Mouse (Mus musculus) forebrain, embryonic 11.5 days (tissue): ENCODE measurements around the gene Lbh. TPM values are rescaled to one million over a fixed set of nuclear protein-coding genes. Genes with fewer than 3 reads are reported as not detected.
A peak's percentile ranks its signal among the peaks of the same experiment; 100 is the strongest.

Source experiments
- ATAC-seq: fragments of 200-750 bp; cut with Nextera tagmentation; replicated peaks from 2 replicates; pipeline ENCODE4 v1.8.0; 2017; ENCODE audit warnings: moderate TSS enrichment; ENCODE audit not compliant: low FRiP score
- DNase-seq: peaks from one replicate; pipeline ENCODE4 v3.0.0-alpha.2; 2017; ENCODE audit warnings: low spot score
- H3K27ac ChIP-seq: fragments of 300-500 bp; sonication (generic); 2 replicates; pipeline ENCODE4 v1.5.1; 2014; ENCODE audit warnings: low read depth, low read length
- H3K27me3 ChIP-seq: fragments of 300-500 bp; sonication (generic); 2 replicates; pipeline ENCODE4 v1.6.1; 2014; ENCODE audit warnings: mild to moderate bottlenecking, low read length, mixed read lengths; ENCODE audit not compliant: control insufficient read depth, insufficient read depth
- H3K36me3 ChIP-seq: fragments of 300-500 bp; sonication (generic); 2 replicates; pipeline ENCODE4 v1.6.1; 2014; ENCODE audit warnings: mild to moderate bottlenecking, low read length, moderate library complexity, mixed read lengths; ENCODE audit not compliant: control insufficient read depth, insufficient read depth
- H3K4me1 ChIP-seq: fragments of 300-500 bp; sonication (generic); replicated peaks from 2 replicates; pipeline ENCODE4 v1.6.1; 2014; ENCODE audit warnings: low read length, mixed read lengths; ENCODE audit not compliant: control insufficient read depth, insufficient read depth
- H3K4me2 ChIP-seq: fragments of 300-500 bp; sonication (generic); 2 replicates; pipeline ENCODE4 v1.6.1; 2014; ENCODE audit warnings: low read depth, mild to moderate bottlenecking, low read length, moderate library complexity, mixed read lengths; ENCODE audit not compliant: severe bottlenecking
- H3K4me3 ChIP-seq: fragments of 300-500 bp; sonication (generic); 2 replicates; pipeline ENCODE4 v1.5.1; 2014; ENCODE audit warnings: low read depth, low read length
- H3K9ac ChIP-seq: fragments of 300-500 bp; sonication (generic); 2 replicates; pipeline ENCODE4 v1.6.1; 2014; ENCODE audit warnings: low read length
- H3K9me3 ChIP-seq: fragments of 300-500 bp; sonication (generic); 2 replicates; pipeline ENCODE4 v1.6.1; 2016; ENCODE audit warnings: low read length, mixed read lengths; ENCODE audit not compliant: control insufficient read depth
- WGBS: fragments of 180-500 bp; shearing (Covaris S2); extraction: QIAGEN DNeasy Blood & Tissue Kit; methylation state at CpG from one replicate; pipeline ENCODE4 v1.1.7; 2014; 5-methylcytosine and 5-hydroxymethylcytosine counted together
- polyA plus RNA-seq: library from polyadenylated mRNA; unstranded; fragments of >200 nt; fragmentation: Nextera tagmentation; extraction: Ambion mirVana; gene quantifications from 2 replicates; pipeline ENCODE4 v1.2.1, GENCODE M21; 2014

Gene Lbh
- polyA plus RNA-seq, 1 experiment from 2014 or later = 2.9 TPM

- Histone ChIP-seq H3K9ac (no peak overlapping the region), H3K9me3 (no peaks in the 10 kb centered on the region), H3K36me3 (no peaks in the 10 kb centered on the region), H3K4me2 (no peak overlapping the region), H3K27me3 (no peaks in the 10 kb centered on the region), H3K4me1 (no peaks in the 10 kb centered on the region), H3K4me3 (no peak overlapping the region), H3K27ac (no peak overlapping the region)
- 82% methylated on average over 10 of the region's 10 CpGs for WGBS
- ATAC-seq (no peak), DNase-seq (peak; percentile 35)
Measured at GRCm38 (mm10) chr17:72906231-72906896, 11.7 kb upstream of the Lbh start.

- no peaks in the 10 kb centered on the region for H3K36me3 ChIP-seq
- 87% methylated on average over 9 of the region's 9 CpGs for WGBS
- no peak for ATAC-seq
- DNase-seq = no peak
- no peak overlapping the region for H3K4me2 ChIP-seq
- no peaks in the 10 kb centered on the region for H3K27me3 ChIP-seq
- H3K4me3 ChIP-seq = no peak overlapping the region
- no peak overlapping the region for H3K9ac ChIP-seq
- no peak overlapping the region for H3K27ac ChIP-seq
- H3K9me3 ChIP-seq = no peaks in the 10 kb centered on the region
- no peaks in the 10 kb centered on the region for H3K4me1 ChIP-seq
Measured at GRCm38 (mm10) chr17:72907211-72907610, 10.9 kb upstream of the Lbh start.

GRCm38 (mm10) chr17:72907777-72908176 is 10.3 kb upstream of the Lbh start:
- ATAC-seq (no peak), DNase-seq (peak; percentile 35)
- Histone ChIP-seq H3K27me3 (no peaks in the 10 kb centered on the region), H3K4me3 (no peak overlapping the region), H3K4me1 (no peaks in the 10 kb centered on the region), H3K27ac (no peak overlapping the region), H3K9ac (no peak overlapping the region), H3K9me3 (no peaks in the 10 kb centered on the region), H3K36me3 (no peaks in the 10 kb centered on the region), H3K4me2 (no peak overlapping the region)
- WGBS = 91% methylated on average over 8 of the region's 8 CpGs

DNA sequence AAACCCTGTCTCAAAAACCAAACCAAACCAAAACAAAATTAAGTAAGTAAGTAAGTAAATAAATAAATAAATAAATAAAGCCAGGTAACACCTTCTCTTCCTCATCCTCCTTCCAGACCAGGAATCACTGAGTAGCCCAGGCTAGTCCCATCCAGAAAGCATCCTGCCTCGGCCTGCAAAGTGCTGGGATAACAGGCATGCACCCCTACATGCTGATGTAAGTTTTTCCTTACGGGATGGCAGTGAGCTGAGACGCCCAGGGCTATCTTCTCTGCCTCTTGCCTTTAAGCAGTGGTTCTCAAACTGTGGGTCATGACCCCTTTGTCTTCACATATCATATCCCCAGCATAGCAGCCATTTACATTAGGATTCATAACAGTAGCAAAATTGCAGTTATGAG is 9.5 kb upstream of the Lbh start:
- DNase-seq = peak; percentile 36
- Histone ChIP-seq H3K36me3 (no peaks in the 10 kb centered on the region), H3K4me2 (no peak overlapping the region), H3K4me3 (no peak overlapping the region), H3K27ac (no peak overlapping the region), H3K9ac (no peak overlapping the region), H3K9me3 (no peaks in the 10 kb centered on the region), H3K27me3 (no peaks in the 10 kb centered on the region), H3K4me1 (no peaks in the 10 kb centered on the region)
- ATAC-seq = no peak
- 91% methylated on average over 3 of the region's 3 CpGs for WGBS

GRCm38 (mm10) chr17:72909061-72909852 is 8.8 kb upstream of the Lbh start:
- H3K9me3 ChIP-seq = no peaks in the 10 kb centered on the region
- no peaks in the 10 kb centered on the region for H3K27me3 ChIP-seq
- WGBS = 82% methylated on average over 7 of the region's 7 CpGs
- no peak overlapping the region for H3K27ac ChIP-seq
- no peak overlapping the region for H3K9ac ChIP-seq
- DNase-seq = peak; percentile 35
- H3K4me1 ChIP-seq = no peaks in the 10 kb centered on the region
- ATAC-seq = no peak
- no peak overlapping the region for H3K4me3 ChIP-seq
- no peaks in the 10 kb centered on the region for H3K36me3 ChIP-seq
- H3K4me2 ChIP-seq = no peak overlapping the region

DNA sequence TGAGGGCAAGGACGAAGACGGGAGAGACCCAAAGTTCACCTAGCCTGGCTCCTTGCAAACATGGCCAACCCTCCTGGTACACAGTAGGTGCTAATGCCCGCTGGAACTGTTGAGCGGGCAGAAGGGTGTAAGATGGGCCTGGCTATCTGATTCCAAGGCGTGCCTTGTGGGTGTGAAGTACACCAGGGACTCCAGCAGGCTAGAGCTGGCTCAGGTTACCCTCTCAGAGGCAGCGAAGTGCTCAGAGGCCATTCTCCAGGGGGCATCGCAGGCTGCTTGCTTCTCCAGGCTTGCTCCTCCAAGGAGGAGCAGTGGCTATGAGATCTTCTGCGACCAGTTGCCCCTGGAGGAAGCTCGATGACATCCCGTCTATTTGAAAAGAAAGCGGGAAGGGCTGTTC is 6.8 kb upstream of the Lbh start:
- Histone ChIP-seq H3K4me1 (no peaks in the 10 kb centered on the region), H3K9me3 (no peaks in the 10 kb centered on the region), H3K27ac (no peak overlapping the region), H3K9ac (no peak overlapping the region), H3K27me3 (no peaks in the 10 kb centered on the region; the same call in 1 of the 2 replicates), H3K4me3 (no peak overlapping the region), H3K4me2 (no peak overlapping the region), H3K36me3 (no peaks in the 10 kb centered on the region)
- 74% methylated on average over 11 of the region's 11 CpGs for WGBS
- DNase-seq (peak; percentile 48), ATAC-seq (no peak)

DNA sequence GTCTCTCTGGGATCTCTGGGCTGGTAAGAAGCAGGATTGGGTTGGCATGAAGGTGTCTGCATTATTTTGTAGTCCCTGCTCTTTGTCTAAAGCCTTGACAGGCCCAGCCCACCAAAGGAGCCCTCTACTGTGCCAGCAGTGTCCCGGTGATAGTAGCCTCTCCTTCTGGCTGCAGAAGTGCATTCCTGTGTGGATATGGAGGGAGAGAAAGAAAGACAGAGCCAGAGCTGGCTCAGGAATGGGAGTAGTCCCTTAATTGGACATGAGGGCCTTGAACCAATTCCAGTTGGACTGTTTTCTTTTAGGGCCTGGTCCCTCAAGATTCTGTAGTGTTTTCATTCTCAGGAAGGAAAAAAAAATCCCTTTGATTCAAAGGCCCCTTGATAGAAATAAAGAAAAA is 6.4 kb upstream of the Lbh start:
- H3K27me3 ChIP-seq = no peaks in the 10 kb centered on the region; the same call in 1 of the 2 replicates
- no peak overlapping the region for H3K27ac ChIP-seq
- no peak for ATAC-seq
- no peaks in the 10 kb centered on the region for H3K36me3 ChIP-seq
- no peak overlapping the region for H3K4me2 ChIP-seq
- H3K4me1 ChIP-seq = no peaks in the 10 kb centered on the region
- no peak overlapping the region for H3K9ac ChIP-seq
- DNase-seq = peak; percentile 34
- no peaks in the 10 kb centered on the region for H3K9me3 ChIP-seq
- 31% methylated on average over 1 of the region's 1 CpGs for WGBS
- H3K4me3 ChIP-seq = no peak overlapping the region

GRCm38 (mm10) chr17:72914082-72914481 is 4.0 kb upstream of the Lbh start:
- Histone ChIP-seq H3K4me1 (no peaks in the 10 kb centered on the region), H3K36me3 (no peaks in the 10 kb centered on the region), H3K9me3 (no peaks in the 10 kb centered on the region), H3K27me3 (no peaks in the 10 kb centered on the region; the same call in 1 of the 2 replicates), H3K27ac (no peak overlapping the region), H3K4me3 (no peak overlapping the region), H3K4me2 (no peak overlapping the region), H3K9ac (no peak overlapping the region)
- ATAC-seq = no peak
- 85% methylated on average over 2 of the region's 2 CpGs for WGBS
- DNase-seq = peak; percentile 10
